Mouse (Mus musculus) G1E (cell line): ENCODE measurements around the gene Trim31.

Experiments used
- CTCF ChIP-seq: IDR thresholded peaks from 2 replicates; pipeline ENCODE4 v1.5.1; 2012; ENCODE audit warnings: low read depth, low read length, inconsistent platforms, mixed read lengths
- GATA1 ChIP-seq: IDR thresholded peaks from 2 replicates; pipeline ENCODE4 v1.6.1; 2012; ENCODE audit warnings: borderline replicate concordance, low read length, inconsistent platforms, mixed read lengths
- GATA2 ChIP-seq: IDR thresholded peaks from 2 replicates; pipeline ENCODE4 v1.6.1; 2012; ENCODE audit warnings: low read depth, low read length, inconsistent platforms, borderline replicate concordance
- POLR2AphosphoS5 ChIP-seq: IDR thresholded peaks from 2 replicates; pipeline ENCODE4 v1.6.1; 2012; ENCODE audit warnings: low read depth, low read length, inconsistent platforms; ENCODE audit not compliant: insufficient replicate concordance
- TAL1 ChIP-seq: conservative IDR thresholded peaks from 2 replicates; pipeline ENCODE4 v1.6.1; 2012; ENCODE audit warnings: low read depth, low read length, inconsistent platforms, mixed read lengths

DNA sequence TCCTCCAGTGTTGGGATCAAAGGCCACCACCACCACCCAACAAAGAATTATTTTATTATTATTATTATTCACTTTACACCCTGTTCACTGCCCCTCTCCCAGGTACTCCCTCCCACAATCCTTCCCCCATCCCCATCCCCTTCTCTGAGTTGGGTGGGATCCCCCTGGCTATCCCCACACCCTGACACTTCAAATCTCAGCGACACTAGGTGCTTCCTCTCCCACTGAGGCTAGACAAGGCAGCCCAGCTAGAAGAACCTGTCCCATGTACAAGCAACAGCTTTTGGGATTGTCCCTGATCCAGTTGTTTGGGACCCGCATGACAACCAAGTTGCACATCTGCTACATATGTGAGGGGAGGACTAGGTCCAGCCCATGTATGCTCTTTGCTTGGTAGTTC lies 54.7 kb downstream of the Trim31 start:
- no peak for TF ChIP-seq CTCF
- TF ChIP-seq TAL1 = no peak
- TF ChIP-seq POLR2AphosphoS5 = no peak
- no peak for TF ChIP-seq GATA1
- TF ChIP-seq GATA2 = no peak
